Mouse (Mus musculus) mesoderm, embryonic 11.5 days (tissue): ENCODE measurements around the gene Zfp942.

Experiments used
- DNase-seq: peaks from one replicate; pipeline ENCODE4 v3.0.0-alpha.2; 2012; ENCODE audit warnings: low read depth, low spot score

Gene Zfp942

GRCm38 (mm10) chr17:21962107-21962907, at the start of gene Zfp942, which contains the start of gene Zfp943:
Gene Zfp942, minus strand, starts transcription at chr17:21962464.
Gene Zfp943, plus strand, starts transcription at chr17:21962552.
- peak; percentile 62 for DNase-seq

- DNase-seq: no peak
Measured at GRCm38 (mm10) chr17:21963302-21963701, 1.0 kb upstream of the Zfp942 start.

DNA sequence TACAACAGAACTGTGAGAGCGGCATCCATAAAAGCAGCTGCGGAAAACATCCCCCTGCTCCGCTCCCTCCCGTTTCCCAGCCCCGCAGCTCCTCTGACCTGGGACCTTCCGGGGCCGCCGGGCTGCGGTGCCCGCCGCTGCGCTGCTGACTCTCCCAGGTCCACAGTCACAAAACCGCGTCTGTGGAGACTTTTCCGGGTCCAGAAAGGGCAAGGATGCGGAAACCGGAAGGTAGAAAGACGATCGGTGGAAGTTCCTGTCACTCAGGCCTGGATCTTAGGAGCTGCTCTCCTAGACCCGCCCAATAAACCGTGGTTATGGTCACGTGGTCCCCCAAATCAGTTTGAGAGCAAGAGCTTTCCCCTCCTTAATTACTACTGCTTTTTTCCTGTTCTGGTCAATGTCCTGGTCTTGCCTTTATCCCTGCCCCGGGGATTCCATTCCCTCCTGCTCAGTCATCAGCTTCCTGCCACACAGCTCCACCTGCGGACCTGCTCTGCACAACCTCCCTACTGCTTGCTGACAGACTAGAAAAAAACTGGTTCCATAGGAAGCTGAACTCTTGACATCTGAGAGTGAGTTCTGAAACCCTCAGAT, 52.7 kb downstream of the Zfp942 start, which contains the start of gene Zfp995:
Gene Zfp995 (minus strand): TSS at position 471 of the 597 bp plus-strand sequence.
- DNase-seq: peak; percentile 56

GRCm38 (mm10) chr17:21909039-21909438, 53.2 kb downstream of the Zfp942 start:
- DNase-seq: peak; percentile 1
